In genomic region chr4:120882002-120882625, GRCm38 (mm10) we compare ENCODE assay signal across 8 mouse cellular contexts. TPM values are rescaled to one million over a fixed set of nuclear protein-coding genes. Genes with fewer than 3 reads are reported as not detected.
A peak's percentile ranks its signal among the peaks of the same experiment; 100 is the strongest.
DNase-seq lines count a peak whose midpoint lies in the region; ATAC-seq and TF ChIP-seq lines count a peak whose summit lies in the region.

No protein-coding gene starts in this region.

- ATAC-seq in kidney, embryonic 14.5 days (ENCODE audit: low FRiP score, low TSS enrichment) = no peak
- ATAC-seq in kidney, embryonic 15.5 days (replicated peaks; ENCODE audit: low FRiP score) = no peak
- ATAC-seq in cerebellum, adult (ENCODE audit: insufficient number of reproducible peaks, low FRiP score, low TSS enrichment) = no peak

- no peak for TF ChIP-seq EP300 in CH12.LX (IDR thresholded peaks at IDR 0.05; ENCODE audit: low read length)

- no peak for TF ChIP-seq RAD21 in CH12.LX (IDR thresholded peaks at IDR 0.05; ENCODE audit: low read depth, low read length)

- H3K27ac ChIP-seq in CH12.LX (ENCODE audit: insufficient read depth, low read depth) = peak overlapping the region; percentile 68
- H3K27ac ChIP-seq in embryonic facial prominence, embryonic 10.5 days (replicated peaks) = no peak overlapping the region; the same call in 1 of the 2 replicates
- no peak overlapping the region for H3K27ac ChIP-seq in kidney, embryonic 14.5 days (ENCODE audit: low read depth, low read length)
- H3K27ac ChIP-seq in kidney, embryonic 15.5 days = no peak overlapping the region

- H3K27me3 ChIP-seq in CH12.LX (replicated peaks) = no peaks in the 10 kb centered on the region
- H3K27me3 ChIP-seq in embryonic facial prominence, embryonic 10.5 days (replicated peaks; ENCODE audit: low read depth, poor library complexity, severe bottlenecking) = no peaks in the 10 kb centered on the region
- no peaks in the 10 kb centered on the region; the same call in 1 of the 2 replicates for H3K27me3 ChIP-seq in kidney, embryonic 14.5 days (ENCODE audit: control insufficient read depth, insufficient read depth, low read length)
- H3K27me3 ChIP-seq in kidney, embryonic 15.5 days = no peaks in the 10 kb centered on the region

- H3K79me2 ChIP-seq in CH12.LX (replicated peaks; ENCODE audit: control insufficient read depth, extremely low read depth, insufficient read depth, poor library complexity, severe bottlenecking) = no peaks in the 10 kb centered on the region

- peaks cover 32 to 65% of the 10 kb centered on the region in 2 experiments for H3K4me1 ChIP-seq in CH12.LX (ENCODE audit: control insufficient read depth in 1 of 2, insufficient read depth in 2 of 2)
- H3K4me1 ChIP-seq in embryonic facial prominence, embryonic 10.5 days = peaks cover 38% of the 10 kb centered on the region
- no peaks in the 10 kb centered on the region for H3K4me1 ChIP-seq in kidney, embryonic 14.5 days (ENCODE audit: control insufficient read depth, insufficient read depth, low read length)
- H3K4me1 ChIP-seq in kidney, embryonic 15.5 days = peaks cover 8% of the 10 kb centered on the region

- peak overlapping the region; percentile 74 for H3K4me2 ChIP-seq in CH12.LX (ENCODE audit: insufficient read depth, low read depth, poor library complexity, severe bottlenecking)
- H3K4me2 ChIP-seq in kidney, embryonic 14.5 days (replicated peaks; ENCODE audit: low read depth, low read length) = no peak overlapping the region
- no peak overlapping the region for H3K4me2 ChIP-seq in kidney, embryonic 15.5 days

- H3K9ac ChIP-seq in CH12.LX (ENCODE audit: insufficient read depth, low read depth) = no peak overlapping the region
- H3K9ac ChIP-seq in kidney, embryonic 14.5 days (ENCODE audit: low read depth, low read length) = no peak overlapping the region
- no peak overlapping the region for H3K9ac ChIP-seq in kidney, embryonic 15.5 days

- H3K9me3 ChIP-seq in CH12.LX (replicated peaks; ENCODE audit: low read length) = no peaks in the 10 kb centered on the region
- H3K9me3 ChIP-seq in embryonic facial prominence, embryonic 10.5 days = no peaks in the 10 kb centered on the region
- H3K9me3 ChIP-seq in kidney, embryonic 14.5 days (ENCODE audit: control insufficient read depth, low read length) = no peaks in the 10 kb centered on the region
- H3K9me3 ChIP-seq in kidney, embryonic 15.5 days (replicated peaks) = no peaks in the 10 kb centered on the region

- no peaks in the 10 kb centered on the region for H3K36me3 ChIP-seq in CH12.LX (replicated peaks in 1 of 2; ENCODE audit: control insufficient read depth in 1 of 2, insufficient read depth in 1 of 2, low read length in 1 of 2)
- no peaks in the 10 kb centered on the region for H3K36me3 ChIP-seq in embryonic facial prominence, embryonic 10.5 days (replicated peaks)
- H3K36me3 ChIP-seq in kidney, embryonic 14.5 days (ENCODE audit: control insufficient read depth, insufficient read depth, low read length) = no peaks in the 10 kb centered on the region
- no peaks in the 10 kb centered on the region for H3K36me3 ChIP-seq in kidney, embryonic 15.5 days

- in situ Hi-C loops in CH12.LX (cut with MboI; ENCODE audit: low pct_ligation_motif_present, low pct_unique_long_range_greater_than_20kb, low sequenced_read_pairs) = no loop called here

- H3K4me3 ChIP-seq in CH12.LX (replicated peaks in 1 of 3; ENCODE audit: low read depth in 2 of 3, low read length in 2 of 3, poor library complexity in 1 of 3) = no peak overlapping the region
- no peak overlapping the region for H3K4me3 ChIP-seq in embryonic facial prominence, embryonic 10.5 days
- H3K4me3 ChIP-seq in kidney, embryonic 14.5 days (ENCODE audit: low read length) = no peak overlapping the region
- no peak overlapping the region for H3K4me3 ChIP-seq in kidney, embryonic 15.5 days (replicated peaks)

- no peak for TF ChIP-seq POLR2A in CH12.LX (IDR thresholded peaks at IDR 0.05; ENCODE audit: low read depth, low read length)

- no peak for TF ChIP-seq CTCF in CH12.LX (conservative IDR thresholded peaks at IDR 0.05 in 1 of 2, IDR thresholded peaks at IDR 0.05 in 1 of 2; ENCODE audit: low read depth in 2 of 2, low read length in 2 of 2)

- dilution Hi-C loops in CH12.LX (cut with MboI; ENCODE audit: extremely low pct_ligation_motif_present, extremely low pct_unique_long_range_greater_than_20kb, low sequenced_read_pairs) = no loop called here

- WGBS in embryonic facial prominence, embryonic 10.5 days = 42% methylated on average over 5 of the region's 5 CpGs
- 41% methylated on average over 5 of the region's 5 CpGs for WGBS in kidney, embryonic 14.5 days
- 49% methylated on average over 5 of the region's 5 CpGs for WGBS in kidney, embryonic 15.5 days

- peak; percentile 88 for DNase-seq in CH12.LX (ENCODE audit: extremely low read depth)
- peak; percentile 43 for DNase-seq in embryonic facial prominence, embryonic 10.5 days (ENCODE audit: low spot score)
- DNase-seq in left cerebral cortex, adult 11 months (ENCODE audit: low spot score) = peak; percentile 55
- peak; percentile 76 for DNase-seq in retina, postnatal 1 day
- DNase-seq in B cell, adult 2 months = no peak

TF ChIP-seq in CH12.LX, 34 proteins besides CTCF, POLR2A, EP300 and RAD21 (continues in another document):
- TF ChIP-seq MXI1 (IDR thresholded peaks at IDR 0.05; ENCODE audit: low read depth, low read length) = peak; percentile 70
- peak; percentile 41; the same call in 1 of the 2 replicates for TF ChIP-seq ETS1 (conservative IDR thresholded peaks at IDR 0.05; ENCODE audit: low read depth, low read length)
- TF ChIP-seq RCOR1 (conservative IDR thresholded peaks at IDR 0.05; ENCODE audit: low read depth, low read length) = no peak
- TF ChIP-seq SIN3A (IDR thresholded peaks at IDR 0.05; ENCODE audit: low read length) = no peak
- peak; percentile 58; the same call in 1 of the 2 replicates for TF ChIP-seq CHD2 (IDR thresholded peaks at IDR 0.05; ENCODE audit: low read length)
- no peak for TF ChIP-seq USF2 (conservative IDR thresholded peaks at IDR 0.05; ENCODE audit: low read depth, low read length)
- peak; percentile 44; the same call in 1 of the 2 replicates for TF ChIP-seq ELF1 (IDR thresholded peaks at IDR 0.05; ENCODE audit: low read depth, low read length)
- TF ChIP-seq MAFK (IDR thresholded peaks at IDR 0.05; ENCODE audit: insufficient replicate concordance, low read length) = no peak
- peak; percentile 24; the same call in 1 of the 2 replicates for TF ChIP-seq IRF4 (IDR thresholded peaks at IDR 0.05; ENCODE audit: low read depth, low read length)
- TF ChIP-seq MAX (IDR thresholded peaks at IDR 0.05; ENCODE audit: low read length) = no peak
- TF ChIP-seq SMC3 (IDR thresholded peaks at IDR 0.05; ENCODE audit: low read depth, low read length) = no peak
- TF ChIP-seq TBP (conservative IDR thresholded peaks at IDR 0.05; ENCODE audit: low read depth, low read length) = no peak
- no peak for TF ChIP-seq E2F4 (IDR thresholded peaks at IDR 0.05; ENCODE audit: insufficient replicate concordance, low read depth, low read length)
- no peak for TF ChIP-seq MYC (IDR thresholded peaks at IDR 0.05; ENCODE audit: low read depth, low read length)
- TF ChIP-seq USF1 (IDR thresholded peaks at IDR 0.05; ENCODE audit: low read depth, low read length) = no peak
- no peak for TF ChIP-seq ZC3H11A (IDR thresholded peaks at IDR 0.05; ENCODE audit: low read depth, low read length)
- TF ChIP-seq TCF12 (IDR thresholded peaks at IDR 0.05; ENCODE audit: low read depth, low read length) = peak; percentile 10; the same call in 1 of the 2 replicates
- TF ChIP-seq NELFE (IDR thresholded peaks at IDR 0.05; ENCODE audit: low read depth, low read length) = no peak
- TF ChIP-seq UBTF (IDR thresholded peaks at IDR 0.05; ENCODE audit: low read depth, low read length) = no peak
- TF ChIP-seq JUND (conservative IDR thresholded peaks at IDR 0.05; ENCODE audit: low read depth, low read length) = no peak
- TF ChIP-seq MEF2A (IDR thresholded peaks at IDR 0.05; ENCODE audit: borderline replicate concordance, low read depth, low read length) = peak; percentile 16; the same call in 1 of the 2 replicates
- no peak for TF ChIP-seq MAZ (IDR thresholded peaks at IDR 0.05; ENCODE audit: low read depth, low read length)
- TF ChIP-seq ZMIZ1 (IDR thresholded peaks at IDR 0.05; ENCODE audit: low read depth, low read length) = no peak
- TF ChIP-seq NRF1 (IDR thresholded peaks at IDR 0.05; ENCODE audit: low read depth, low read length) = peak; percentile 28; the same call in 1 of the 2 replicates
- TF ChIP-seq HCFC1 (IDR thresholded peaks at IDR 0.05; ENCODE audit: low read depth, low read length) = no peak
- TF ChIP-seq POLR2AphosphoS2 (IDR thresholded peaks at IDR 0.05; ENCODE audit: low read depth, low read length) = no peak
- TF ChIP-seq KAT2A (IDR thresholded peaks at IDR 0.05; ENCODE audit: insufficient replicate concordance, low read length) = no peak

RNA-seq across cellular contexts. Expression of gene Rims3, which starts 27.5 kb away (rescaled TPM):
- total RNA-seq in CH12.LX (2012; rRNA removed) (0.04 and 0.17 TPM in 2 replicates), CH12.LX (2014; rRNA removed) (0.05 TPM in 1 of 2 replicates, not detected in the other)
- 0.08 and 0.13 TPM in 2 replicates for polyA plus RNA-seq in CH12.LX (2012; ENCODE audit: insufficient read length, low read depth)
- 1.8 and 2.4 TPM in 2 replicates for polyA plus RNA-seq in embryonic facial prominence, embryonic 10.5 days (2016; fragmentation: Nextera tagmentation; extraction: Ambion mirVana)
- 0.21 and 0.31 TPM in 2 replicates for polyA plus RNA-seq in kidney, embryonic 14.5 days (2014; fragmentation: Nextera tagmentation; extraction: Ambion mirVana)
- polyA plus RNA-seq in kidney, embryonic 15.5 days (2015; fragmentation: Nextera tagmentation; extraction: Ambion mirVana) = 0.54 and 1.2 TPM in 2 replicates

RNA-seq across cellular contexts. Expression of gene Exo5, which starts 42.7 kb away (rescaled TPM):
- 13.4 and 13.9 TPM in 2 replicates for total RNA-seq in CH12.LX (2012; rRNA removed)
- 17.4 and 23.0 TPM in 2 replicates for total RNA-seq in CH12.LX (2014; rRNA removed)
- 24.0 and 25.3 TPM in 2 replicates for polyA plus RNA-seq in CH12.LX (2012; ENCODE audit: insufficient read length, low read depth)
- 36.0 and 41.5 TPM in 2 replicates for polyA plus RNA-seq in embryonic facial prominence, embryonic 10.5 days (2016; fragmentation: Nextera tagmentation; extraction: Ambion mirVana)
- 25.9 and 29.0 TPM in 2 replicates for polyA plus RNA-seq in kidney, embryonic 14.5 days (2014; fragmentation: Nextera tagmentation; extraction: Ambion mirVana)
- 31.4 and 32.7 TPM in 2 replicates for polyA plus RNA-seq in kidney, embryonic 15.5 days (2015; fragmentation: Nextera tagmentation; extraction: Ambion mirVana)

RNA-seq across cellular contexts. Expression of gene Nfyc, which starts 50.7 kb away (rescaled TPM):
- total RNA-seq in CH12.LX (2012; rRNA removed) = 33.6 and 39.9 TPM in 2 replicates
- total RNA-seq in CH12.LX (2014; rRNA removed) = 36.7 and 41.0 TPM in 2 replicates
- 44.4 and 51.1 TPM in 2 replicates for polyA plus RNA-seq in CH12.LX (2012; ENCODE audit: insufficient read length, low read depth)
- polyA plus RNA-seq in embryonic facial prominence, embryonic 10.5 days (2016; fragmentation: Nextera tagmentation; extraction: Ambion mirVana) = 126 and 128 TPM in 2 replicates
- 106 and 133 TPM in 2 replicates for polyA plus RNA-seq in kidney, embryonic 14.5 days (2014; fragmentation: Nextera tagmentation; extraction: Ambion mirVana)
- polyA plus RNA-seq in kidney, embryonic 15.5 days (2015; fragmentation: Nextera tagmentation; extraction: Ambion mirVana) = 112 and 115 TPM in 2 replicates

Comparison
In these comparisons a context has a peak if more than half of its experiments do, and no peak if none do; other contexts are left out.
1. DNase-seq: peak in CH12.LX (single experiment), embryonic facial prominence, embryonic 10.5 days (single experiment), left cerebral cortex, adult 11 months (single experiment) and retina, postnatal 1 day (single experiment); none in B cell, adult 2 months (0 of 2).